Mouse (Mus musculus): Measurements from ENCODE around the gene Zic1.

- no peak for TF ChIP-seq ZC3H11A (IDR thresholded peaks at IDR 0.05; ENCODE audit: borderline replicate concordance, low read depth, low read length)
- TF ChIP-seq CHD2 (IDR thresholded peaks at IDR 0.05; ENCODE audit: low read depth, low read length): no peak
Observed at GRCm38 (mm10) chr9:91358851-91359687, 6.5 kb downstream of the Zic1 start.

Measured in ES-E14 (cell line).